Mouse (Mus musculus): Measurements from ENCODE around the gene Lrriq3.
A peak's percentile ranks its signal among the peaks of the same experiment; 100 is the strongest.

Lrriq3 gene

DNA sequence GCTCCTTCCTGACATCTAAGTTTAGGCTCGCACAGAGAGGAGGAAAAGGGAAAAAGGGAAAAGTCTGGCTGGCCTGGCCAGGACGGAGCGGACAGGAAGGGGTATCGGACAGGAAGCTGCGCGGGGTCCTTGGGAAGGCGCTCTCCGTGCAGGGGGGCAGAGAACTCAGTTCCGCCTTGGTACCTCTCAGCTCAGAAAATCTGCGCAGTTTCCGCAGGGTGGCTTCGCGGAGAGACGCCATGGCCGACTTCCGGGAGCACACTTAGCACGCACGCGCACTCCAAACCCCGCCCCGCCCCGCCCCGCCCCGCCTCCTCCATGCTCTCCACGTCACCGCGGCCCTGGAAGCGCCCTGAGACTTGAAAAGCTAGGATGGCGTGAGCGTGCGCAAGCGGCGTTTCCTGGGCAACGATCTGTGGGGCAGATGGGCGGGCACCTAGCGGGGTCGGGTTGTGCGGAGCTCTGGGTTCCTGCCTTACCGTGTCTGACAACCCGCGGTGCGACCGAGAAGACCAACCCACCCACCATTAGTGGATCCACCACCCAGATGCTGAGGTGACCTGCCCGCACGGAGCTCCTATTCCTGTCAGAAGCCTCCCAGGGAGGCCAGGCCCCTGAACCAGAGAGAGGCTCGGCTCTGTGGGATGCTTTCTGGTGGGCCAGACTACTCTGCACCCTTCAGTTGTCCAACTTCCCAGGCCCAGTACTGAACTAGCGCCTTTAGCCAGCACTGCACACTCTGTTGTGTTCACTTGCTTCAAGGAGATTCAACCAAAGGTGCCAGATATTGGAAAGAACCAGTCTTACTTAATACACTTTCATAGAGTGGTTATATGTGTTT lies at the start of gene Lrriq3, which contains the start of gene Fpgt:
Gene Lrriq3, plus strand, starts transcription at position 319 of the 841 bp plus-strand sequence.
Gene Fpgt, minus strand, starts transcription at position 288 of the 841 bp plus-strand sequence.
- DNase-seq (ENCODE audit: low spot score in 2 of 2), result peak; percentile 81 to 83

GRCm38 (mm10) chr3:155052021-155052420 lies 41.2 kb upstream of the Lrriq3 start:
- DNase-seq (ENCODE audit: low spot score in 2 of 2), result no peak

DNA sequence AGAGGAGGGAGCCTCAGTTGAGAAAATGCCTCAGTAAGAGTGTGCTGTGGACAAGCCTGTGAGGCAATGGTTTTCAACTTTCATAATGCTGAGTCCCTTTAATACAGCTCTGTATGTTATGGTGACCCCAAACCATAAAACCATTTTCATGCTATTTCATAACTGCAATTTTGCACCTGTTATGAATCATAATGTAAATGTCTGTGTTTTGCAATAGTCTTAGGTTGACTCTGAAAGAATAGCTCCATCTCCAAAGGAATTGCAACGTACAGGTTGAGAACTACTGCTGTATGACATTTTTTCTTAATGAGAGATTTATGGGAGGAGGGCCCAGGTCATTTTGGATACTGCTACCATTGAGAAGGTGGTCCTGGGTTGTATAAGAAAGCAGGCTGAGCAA lies 40.0 kb upstream of the Lrriq3 start:
- no peak for DNase-seq (ENCODE audit: low spot score in 2 of 2)

- no peak for DNase-seq (ENCODE audit: low spot score in 2 of 2)
These were observed 37.9 kb upstream of the Lrriq3 start, which contains the start of gene Tnni3k for GRCm38 (mm10) chr3:155055231-155055916. Tnni3k (minus strand) TSS chr3:155055407.

DNA sequence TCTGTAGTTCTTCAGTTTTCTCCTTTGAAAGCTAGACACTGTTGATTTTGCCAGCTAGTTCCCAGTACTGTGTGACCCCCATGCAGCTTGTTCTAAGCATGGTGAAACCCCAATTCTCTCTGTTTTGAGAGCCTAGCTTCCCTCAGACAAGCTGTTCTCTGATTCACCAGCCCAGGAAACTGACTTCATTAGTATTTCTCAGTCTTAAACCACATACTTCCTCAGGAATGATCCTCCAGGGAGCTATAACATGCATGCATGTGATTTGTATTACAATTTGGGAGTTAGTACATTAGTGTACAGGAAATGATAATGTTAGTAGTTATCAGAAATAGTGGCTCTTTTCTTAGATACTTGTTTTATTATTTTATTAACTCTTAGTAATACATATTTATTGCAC lies 36.6 kb upstream of the Lrriq3 start:
- no peak for DNase-seq (ENCODE audit: low spot score in 2 of 2)

DNA sequence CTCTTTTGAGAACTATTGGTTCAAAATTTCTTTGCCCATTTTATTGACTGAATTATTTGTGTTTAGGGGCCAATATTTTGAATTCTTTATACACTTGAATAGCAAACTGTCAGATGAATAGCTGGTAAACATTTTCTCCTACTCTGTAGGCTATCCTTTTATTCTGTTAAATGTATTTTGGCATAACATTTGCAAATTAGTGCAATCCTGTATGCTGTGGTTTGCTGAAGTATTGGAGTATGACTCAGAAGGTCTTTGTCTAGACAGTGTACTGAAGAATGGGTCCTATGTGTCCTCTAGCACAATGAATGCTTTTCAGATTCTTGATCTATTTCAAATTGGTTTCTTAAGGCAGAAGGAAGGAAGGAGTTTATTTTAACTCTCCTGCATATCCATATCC lies 35.7 kb upstream of the Lrriq3 start:
- DNase-seq (ENCODE audit: low spot score in 2 of 2), result no peak

DNA sequence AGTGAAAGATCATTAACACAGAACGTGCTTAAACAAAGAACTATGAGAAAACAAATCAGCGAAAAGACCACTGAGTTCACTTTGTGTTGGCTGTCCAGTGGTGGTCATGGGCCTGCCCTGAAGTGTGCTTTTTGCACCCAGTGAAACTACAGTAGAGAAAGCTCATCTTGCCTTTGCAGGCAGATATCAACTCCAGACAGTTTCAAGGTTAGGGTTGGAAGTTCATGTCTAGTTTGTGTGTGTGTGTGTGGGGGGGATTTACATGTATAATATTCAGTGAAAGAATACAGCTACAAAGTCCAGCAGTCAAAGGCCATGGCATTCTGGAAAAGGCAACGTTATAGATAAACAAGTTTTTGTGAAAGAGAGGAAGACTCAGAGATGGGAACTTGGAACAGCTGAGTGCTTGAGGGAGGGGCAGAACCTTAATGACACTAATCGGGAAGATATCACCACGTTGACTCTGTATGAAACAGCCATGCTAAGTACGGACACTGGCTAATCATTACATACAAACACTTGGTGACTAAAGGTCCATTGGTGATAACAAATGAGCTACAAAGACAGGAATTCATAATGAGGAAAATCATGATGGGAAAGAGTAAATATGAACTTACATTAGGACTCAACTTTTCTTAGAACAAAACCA lies 34.3 kb upstream of the Lrriq3 start:
- no peak for DNase-seq (ENCODE audit: low spot score in 2 of 2)

DNA sequence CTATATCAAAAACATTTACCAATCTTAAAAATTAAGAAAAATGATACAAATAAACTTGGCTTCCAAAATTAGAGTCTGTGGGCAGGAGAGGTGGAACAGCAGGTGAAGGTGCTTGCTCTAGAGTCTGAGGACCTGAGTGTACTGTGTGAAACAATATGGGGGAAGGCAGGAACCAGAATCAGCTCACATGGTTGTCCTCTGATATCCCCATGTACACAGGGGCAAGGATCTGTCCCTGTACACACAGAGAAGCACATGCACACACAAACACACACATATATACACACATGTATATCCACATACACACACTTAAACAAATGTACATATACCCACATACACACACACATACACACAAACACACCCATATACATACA lies 33.8 kb upstream of the Lrriq3 start:
- DNase-seq (ENCODE audit: low spot score in 2 of 2), result no peak

- DNase-seq (ENCODE audit: low spot score in 2 of 2), result no peak
These were observed 15.3 kb upstream of the Lrriq3 start for GRCm38 (mm10) chr3:155077908-155078307.

DNA sequence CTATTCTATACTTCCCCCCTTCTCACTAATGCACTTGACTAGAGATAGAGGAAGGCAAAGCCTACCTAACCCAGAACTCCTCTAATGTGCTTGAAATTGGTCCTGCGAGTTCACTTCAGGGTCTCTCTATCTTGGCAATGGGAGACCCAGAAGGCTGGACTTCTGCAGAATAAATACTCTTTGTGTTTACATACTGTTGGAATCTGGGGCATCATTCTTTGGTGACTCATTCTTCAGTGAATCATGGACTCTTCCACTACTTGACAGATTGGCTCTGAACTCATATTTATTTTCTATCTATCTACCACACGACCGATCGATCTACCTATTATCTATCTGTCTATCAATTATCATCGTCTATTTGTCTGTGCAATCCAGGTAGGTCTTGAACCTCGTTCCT lies 1.2 kb upstream of the Lrriq3 start:
- no peak for DNase-seq (ENCODE audit: low spot score in 2 of 2)

- DNase-seq (ENCODE audit: low spot score in 2 of 2), result no peak
These were observed 6.0 kb downstream of the Lrriq3 start for GRCm38 (mm10) chr3:155099266-155099665.

DNA sequence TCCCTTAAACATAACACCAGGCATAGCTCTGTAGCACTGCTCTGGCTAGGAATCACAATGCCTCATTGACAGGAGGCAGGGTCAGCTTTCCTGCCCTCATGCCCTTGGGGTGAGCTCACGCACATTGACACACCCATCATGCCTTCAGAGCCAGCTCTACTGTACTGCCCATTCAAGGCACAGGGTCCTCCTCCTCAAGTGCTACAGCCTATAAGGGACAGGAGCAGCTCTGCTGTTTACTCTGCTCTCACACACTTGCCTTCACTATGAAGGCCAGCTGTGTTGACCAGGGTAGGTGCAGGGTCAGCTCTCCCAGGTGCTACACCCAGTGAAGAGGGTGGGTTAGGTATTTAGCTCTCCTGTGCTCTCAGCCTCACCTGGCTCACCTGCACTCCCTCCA lies 12.7 kb downstream of the Lrriq3 start:
- no peak for DNase-seq (ENCODE audit: low spot score in 2 of 2)

GRCm38 (mm10) chr3:155137737-155138136 lies 44.5 kb downstream of the Lrriq3 start:
- no peak for DNase-seq (ENCODE audit: low spot score in 2 of 2)

GRCm38 (mm10) chr3:155141047-155141446 lies 47.8 kb downstream of the Lrriq3 start:
- no peak for DNase-seq (ENCODE audit: low spot score in 2 of 2)

GRCm38 (mm10) chr3:155144368-155144767 lies 51.1 kb downstream of the Lrriq3 start:
- no peak for DNase-seq (ENCODE audit: low spot score in 2 of 2)

DNA sequence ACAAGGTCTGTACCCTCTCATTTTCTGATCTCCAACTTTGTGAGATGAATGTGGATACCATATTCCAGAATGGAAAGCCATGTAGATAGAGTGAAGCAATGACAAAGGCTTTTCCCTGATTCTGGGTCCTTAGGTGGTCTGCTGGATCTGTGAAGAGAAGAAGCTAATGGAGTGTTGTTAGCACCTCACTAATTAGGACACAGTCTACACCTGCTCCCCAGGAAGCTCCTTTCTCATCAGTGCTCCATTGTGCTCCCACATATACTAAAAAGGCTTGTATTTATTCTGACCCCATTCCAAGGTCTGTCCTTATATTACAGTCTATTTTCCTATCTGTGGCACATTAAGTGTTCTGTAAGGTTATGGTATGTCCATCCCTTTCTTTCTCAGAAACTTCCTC lies 68.6 kb downstream of the Lrriq3 start:
- no peak for DNase-seq (ENCODE audit: low spot score in 2 of 2)

- no peak for DNase-seq (ENCODE audit: low spot score in 2 of 2)
These were observed 87.2 kb downstream of the Lrriq3 start for GRCm38 (mm10) chr3:155180303-155180902.

- DNase-seq (ENCODE audit: low spot score in 2 of 2), result no peak
These were observed 93.2 kb downstream of the Lrriq3 start for GRCm38 (mm10) chr3:155186456-155186855.

DNA sequence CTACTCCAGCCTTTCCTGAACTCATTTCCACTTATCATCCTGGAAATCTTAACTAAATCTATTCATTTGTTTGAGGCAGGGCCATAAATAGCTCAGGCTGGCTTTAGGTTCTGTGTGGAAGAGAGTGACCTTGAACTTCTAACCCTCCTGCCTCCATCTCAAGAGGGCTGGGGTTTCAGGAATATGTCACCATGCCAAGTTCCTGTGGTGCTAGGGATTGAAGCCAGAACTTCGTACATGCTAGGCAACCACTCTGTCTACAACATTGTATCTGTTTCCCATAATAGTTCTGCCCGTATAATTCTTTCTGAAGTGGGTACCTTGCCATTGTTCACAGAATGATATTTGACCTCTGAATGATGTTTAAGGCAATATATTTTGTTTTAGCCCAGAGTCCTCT lies 95.6 kb downstream of the Lrriq3 start:
- no peak for DNase-seq (ENCODE audit: low spot score in 2 of 2)

DNA sequence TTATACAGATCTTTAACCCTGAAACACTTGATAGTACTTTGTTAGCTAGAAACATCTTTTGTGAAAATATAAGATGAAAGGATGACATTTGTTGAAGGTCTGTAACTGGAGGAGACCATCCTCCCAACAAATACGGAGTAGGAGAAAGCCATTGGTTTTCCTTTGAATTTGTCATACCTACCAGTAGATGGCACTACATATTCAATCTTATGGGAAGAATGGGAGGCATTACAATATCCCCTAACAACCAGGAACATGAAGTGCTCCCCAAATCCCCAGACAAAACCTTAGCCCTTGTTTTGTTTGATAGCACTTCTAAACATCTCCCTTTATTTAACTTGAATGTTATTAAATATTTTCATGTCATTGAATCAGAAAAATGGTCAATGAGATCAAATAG lies 141.7 kb downstream of the Lrriq3 start:
- DNase-seq (ENCODE audit: low spot score in 2 of 2), result no peak

GRCm38 (mm10) chr3:155235502-155235901 lies 142.3 kb downstream of the Lrriq3 start:
- no peak for DNase-seq (ENCODE audit: low spot score in 2 of 2)
